Mouse (Mus musculus) embryonic facial prominence, embryonic 12.5 days (tissue): ENCODE data around the gene Psen1. TPM values are rescaled to one million over a fixed set of nuclear protein-coding genes. Genes with fewer than 3 reads are reported as not detected.

Experiments used
- ATAC-seq: fragments of 200-750 bp; cut with Nextera tagmentation; 2 replicates; pipeline ENCODE4 v1.8.0; 2017; ENCODE audit not compliant: insufficient number of reproducible peaks, insufficient read depth, low FRiP score, low TSS enrichment
- H3K27ac ChIP-seq: fragments of 300-500 bp; sonication (generic); 2 replicates; pipeline ENCODE4 v1.5.1; 2016; ENCODE audit warnings: mild to moderate bottlenecking
- H3K27me3 ChIP-seq: fragments of 300-500 bp; sonication (generic); 2 replicates; pipeline ENCODE4 v1.6.1; 2016; ENCODE audit warnings: mild to moderate bottlenecking, moderate library complexity
- H3K36me3 ChIP-seq: fragments of 300-500 bp; sonication (generic); 2 replicates; pipeline ENCODE4 v1.6.1; 2016; ENCODE audit warnings: mild to moderate bottlenecking
- H3K4me1 ChIP-seq: fragments of 300-500 bp; sonication (generic); 2 replicates; pipeline ENCODE4 v1.6.1; 2016
- H3K4me2 ChIP-seq: fragments of 300-500 bp; sonication (generic); replicated peaks from 2 replicates; pipeline ENCODE4 v1.6.1; 2016; ENCODE audit warnings: mild to moderate bottlenecking, moderate library complexity
- H3K4me3 ChIP-seq: fragments of 300-500 bp; sonication (generic); 2 replicates; pipeline ENCODE4 v1.5.1; 2016; ENCODE audit warnings: mild to moderate bottlenecking
- H3K9ac ChIP-seq: fragments of 300-500 bp; sonication (generic); 2 replicates; pipeline ENCODE4 v1.6.1; 2016; ENCODE audit warnings: mild to moderate bottlenecking, moderate library complexity
- H3K9me3 ChIP-seq: fragments of 300-500 bp; sonication (generic); 2 replicates; pipeline ENCODE4 v1.6.1; 2016; ENCODE audit warnings: mild to moderate bottlenecking, moderate library complexity
- WGBS: fragments of 180-500 bp; shearing (Covaris S2); methylation state at CpG from one replicate; pipeline ENCODE4 v1.1.7; 2016; 5-methylcytosine and 5-hydroxymethylcytosine counted together
- polyA plus RNA-seq: library from polyadenylated mRNA; unstranded; fragments of >200 nt; fragmentation: Nextera tagmentation; extraction: Ambion mirVana; gene quantifications from 2 replicates; pipeline ENCODE4 v1.2.1, GENCODE M21; 2016

Psen1 gene
- 59.5 and 64.2 TPM in 2 replicates for polyA plus RNA-seq

DNA sequence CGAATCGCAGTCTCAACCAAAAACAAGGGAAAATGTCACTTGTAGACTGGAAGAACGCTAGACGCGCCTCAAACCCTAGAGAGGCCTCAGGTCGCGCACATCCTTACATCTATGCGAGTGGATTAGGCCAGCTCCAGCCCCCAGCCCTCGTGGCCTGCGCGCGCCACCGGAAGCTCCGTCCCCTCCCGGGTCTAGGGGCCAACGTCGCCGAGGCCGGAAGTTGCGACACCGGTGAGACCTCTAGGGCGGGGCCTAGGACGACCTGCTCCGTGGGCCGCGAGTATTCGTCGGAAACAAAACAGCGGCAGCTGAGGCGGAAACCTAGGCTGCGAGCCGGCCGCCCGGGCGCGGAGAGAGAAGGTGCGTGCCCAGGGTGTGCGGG is at the start of gene Psen1:
Gene Psen1 (plus strand): TSS at position 219 of the 382 bp plus-strand sequence.
- H3K9ac ChIP-seq: peak within 1 kb of the TSS; percentile 74

DNA sequence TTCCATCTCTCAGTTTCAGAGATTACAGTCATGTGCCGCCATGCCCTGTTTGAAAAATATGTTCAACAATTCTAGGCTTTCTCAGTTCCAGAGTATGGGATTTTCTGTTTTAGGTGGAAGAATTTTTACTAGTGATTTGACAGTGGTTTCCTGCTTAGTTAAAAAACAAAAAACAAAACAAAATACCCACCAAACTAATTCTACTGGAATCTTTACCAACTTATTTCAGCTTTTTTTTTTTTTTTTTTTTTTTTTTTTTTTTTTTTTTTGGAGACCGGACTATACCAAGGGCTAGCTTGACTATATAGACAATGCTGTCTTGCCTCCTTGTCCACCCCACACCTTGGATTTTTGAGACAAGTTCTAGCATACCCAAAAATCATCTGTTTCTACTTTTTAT is 46.7 kb upstream of the Psen1 start:
- 89% methylated on average over 2 of the region's 2 CpGs for WGBS
- ATAC-seq: no peak
- Histone ChIP-seq H3K4me2 (no peak overlapping the region), H3K4me1 (no peaks in the 10 kb centered on the region), H3K36me3 (peaks cover 57% of the 10 kb centered on the region), H3K9ac (no peak overlapping the region), H3K4me3 (no peak overlapping the region), H3K27ac (no peak overlapping the region), H3K9me3 (no peaks in the 10 kb centered on the region), H3K27me3 (no peaks in the 10 kb centered on the region)

More for the DNA sequence above, at the start of gene Psen1:
- peak; percentile 98 for ATAC-seq
- under 1% methylated on average over 38 of the region's 38 CpGs for WGBS
- Histone ChIP-seq H3K4me3 (peak within 1 kb of the TSS; percentile 70), H3K36me3 (0 out of 2 replicates have a peak, but pooled peaks cover 10% of the 10 kb centered on the region), H3K4me1 (peaks cover 11% of the 10 kb centered on the region), H3K9me3 (no peaks in the 10 kb centered on the region), H3K27ac (peak within 1 kb of the TSS; percentile 88), H3K27me3 (no peaks in the 10 kb centered on the region), H3K4me2 (peak within 1 kb of the TSS; percentile 77)

DNA sequence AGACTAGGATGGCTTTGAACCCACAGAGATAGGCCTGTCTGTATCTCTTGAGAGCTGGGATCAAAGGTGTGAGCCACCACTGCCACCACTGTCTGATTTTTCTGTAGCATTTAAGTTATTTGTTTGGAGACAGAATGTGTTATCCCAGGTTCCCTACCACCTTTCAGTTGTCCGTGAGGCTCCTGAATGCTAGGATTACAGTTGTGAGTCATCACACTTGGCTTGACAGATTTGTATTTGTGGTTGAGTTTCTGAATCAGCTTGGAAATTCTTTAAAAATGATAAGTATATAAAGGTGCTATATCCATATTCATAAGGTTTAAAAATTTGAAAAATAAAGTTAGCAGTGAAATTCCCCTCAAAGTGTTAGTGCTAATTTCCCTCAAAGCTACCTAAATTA is 44.8 kb upstream of the Psen1 start:
- Histone ChIP-seq H3K9ac (no peak overlapping the region), H3K4me1 (no peaks in the 10 kb centered on the region), H3K4me2 (no peak overlapping the region), H3K27me3 (no peaks in the 10 kb centered on the region), H3K4me3 (no peak overlapping the region), H3K9me3 (no peaks in the 10 kb centered on the region), H3K27ac (no peak overlapping the region), H3K36me3 (peaks cover 52% of the 10 kb centered on the region)
- WGBS: 94% methylated on average over 1 of the region's 1 CpGs
- ATAC-seq: no peak

DNA sequence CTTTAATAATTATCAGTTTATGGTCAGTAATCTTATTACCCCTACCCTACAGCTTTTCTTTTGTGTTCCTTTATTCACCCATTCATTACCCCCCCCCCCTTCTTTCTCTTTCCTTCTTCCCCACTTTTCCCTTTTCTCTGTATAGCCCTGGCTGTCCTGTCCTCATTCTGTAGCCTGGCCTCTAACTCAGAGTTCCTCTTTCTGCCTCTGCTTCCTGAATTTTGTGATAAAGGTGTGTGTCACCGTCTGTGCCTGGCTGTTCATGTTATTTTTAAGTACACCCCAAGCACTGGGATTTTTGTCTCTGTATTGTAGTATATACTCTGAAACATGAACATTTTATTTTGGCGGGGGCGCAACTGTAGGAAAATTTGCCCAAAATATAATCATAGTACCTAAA is 37.6 kb upstream of the Psen1 start:
- WGBS: 95% methylated on average over 3 of the region's 3 CpGs
- H3K9me3 ChIP-seq: no peaks in the 10 kb centered on the region
- H3K27ac ChIP-seq: no peak overlapping the region
- no peaks in the 10 kb centered on the region for H3K4me1 ChIP-seq
- peaks cover 62% of the 10 kb centered on the region for H3K36me3 ChIP-seq
- H3K27me3 ChIP-seq: no peaks in the 10 kb centered on the region
- ATAC-seq: no peak
- H3K4me2 ChIP-seq: no peak overlapping the region
- H3K4me3 ChIP-seq: no peak overlapping the region
- H3K9ac ChIP-seq: no peak overlapping the region

DNA sequence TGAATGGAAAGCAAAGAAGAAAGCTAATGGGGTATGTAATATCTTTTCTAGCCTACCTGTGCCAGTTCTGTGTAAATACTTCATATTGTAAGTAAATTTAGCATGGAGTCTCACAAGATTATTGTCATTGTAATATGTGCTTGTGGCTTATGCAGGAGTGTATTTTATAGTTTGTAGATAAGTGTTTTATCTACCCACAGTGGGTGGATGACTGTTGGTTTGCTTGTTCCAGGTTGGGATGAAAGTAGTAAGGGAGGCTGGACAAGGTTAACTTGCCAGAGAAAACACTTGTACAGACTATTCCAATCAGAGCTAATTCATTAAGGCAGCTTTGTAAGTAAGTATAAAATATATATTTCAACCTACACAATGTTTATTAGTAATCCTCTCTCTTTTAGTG is 36.5 kb upstream of the Psen1 start:
- no peak for ATAC-seq
- Histone ChIP-seq H3K9me3 (no peaks in the 10 kb centered on the region), H3K4me1 (no peaks in the 10 kb centered on the region), H3K27ac (no peak overlapping the region), H3K27me3 (no peaks in the 10 kb centered on the region), H3K36me3 (peaks cover 61% of the 10 kb centered on the region), H3K4me3 (no peak overlapping the region), H3K4me2 (no peak overlapping the region), H3K9ac (no peak overlapping the region)

- Histone ChIP-seq H3K9me3 (no peaks in the 10 kb centered on the region), H3K4me3 (no peak overlapping the region), H3K27ac (no peak overlapping the region), H3K36me3 (peaks cover 18% of the 10 kb centered on the region), H3K4me2 (no peak overlapping the region), H3K4me1 (peaks cover 11% of the 10 kb centered on the region), H3K9ac (no peak overlapping the region), H3K27me3 (no peaks in the 10 kb centered on the region)
- WGBS: 92% methylated on average over 1 of the region's 1 CpGs
- ATAC-seq: no peak
Measured at GRCm38 (mm10) chr12:83685466-83685865, 2.5 kb upstream of the Psen1 start.

DNA sequence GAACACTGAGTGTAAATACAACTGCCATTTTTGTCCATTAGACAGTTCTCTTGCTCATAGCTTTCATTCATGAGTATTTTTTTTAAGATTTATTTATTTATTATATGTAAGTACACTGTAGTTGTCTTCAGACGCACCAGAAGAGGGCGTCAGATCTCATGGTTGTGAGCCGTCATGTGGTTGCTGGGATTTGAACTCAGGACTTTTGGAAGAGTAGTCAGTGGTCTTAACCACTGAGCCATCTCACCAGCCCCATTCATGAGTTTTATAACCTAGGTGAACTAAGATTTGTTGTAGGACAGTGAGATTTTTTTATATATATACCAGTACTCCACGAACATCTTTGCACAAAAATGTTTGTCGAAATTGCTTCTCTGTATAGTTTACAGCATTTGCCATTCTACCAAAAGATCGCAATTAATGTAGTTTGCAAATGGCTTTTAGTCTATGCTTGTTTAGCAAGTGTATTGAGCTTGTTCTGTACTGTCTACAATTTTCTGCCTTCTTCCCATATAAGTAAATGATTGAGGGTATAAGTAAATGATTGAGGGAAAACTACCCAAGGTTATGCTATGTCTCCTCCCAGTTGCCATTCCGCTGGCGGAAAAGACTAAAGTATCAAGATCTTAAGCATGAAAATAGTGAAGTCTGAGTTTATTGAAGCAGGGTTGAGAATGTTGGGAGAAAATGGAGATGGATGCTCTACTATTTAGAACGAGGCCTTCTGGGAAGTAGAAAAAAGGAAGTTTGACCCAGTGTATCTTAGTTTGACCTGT is 1.2 kb upstream of the Psen1 start:
- Histone ChIP-seq H3K4me2 (no peak overlapping the region), H3K36me3 (peaks cover 10% of the 10 kb centered on the region), H3K27ac (no peak overlapping the region), H3K9me3 (no peaks in the 10 kb centered on the region), H3K9ac (no peak overlapping the region), H3K27me3 (no peaks in the 10 kb centered on the region), H3K4me1 (peaks cover 11% of the 10 kb centered on the region), H3K4me3 (no peak overlapping the region)
- 88% methylated on average over 9 of the region's 9 CpGs for WGBS
- no peak for ATAC-seq

DNA sequence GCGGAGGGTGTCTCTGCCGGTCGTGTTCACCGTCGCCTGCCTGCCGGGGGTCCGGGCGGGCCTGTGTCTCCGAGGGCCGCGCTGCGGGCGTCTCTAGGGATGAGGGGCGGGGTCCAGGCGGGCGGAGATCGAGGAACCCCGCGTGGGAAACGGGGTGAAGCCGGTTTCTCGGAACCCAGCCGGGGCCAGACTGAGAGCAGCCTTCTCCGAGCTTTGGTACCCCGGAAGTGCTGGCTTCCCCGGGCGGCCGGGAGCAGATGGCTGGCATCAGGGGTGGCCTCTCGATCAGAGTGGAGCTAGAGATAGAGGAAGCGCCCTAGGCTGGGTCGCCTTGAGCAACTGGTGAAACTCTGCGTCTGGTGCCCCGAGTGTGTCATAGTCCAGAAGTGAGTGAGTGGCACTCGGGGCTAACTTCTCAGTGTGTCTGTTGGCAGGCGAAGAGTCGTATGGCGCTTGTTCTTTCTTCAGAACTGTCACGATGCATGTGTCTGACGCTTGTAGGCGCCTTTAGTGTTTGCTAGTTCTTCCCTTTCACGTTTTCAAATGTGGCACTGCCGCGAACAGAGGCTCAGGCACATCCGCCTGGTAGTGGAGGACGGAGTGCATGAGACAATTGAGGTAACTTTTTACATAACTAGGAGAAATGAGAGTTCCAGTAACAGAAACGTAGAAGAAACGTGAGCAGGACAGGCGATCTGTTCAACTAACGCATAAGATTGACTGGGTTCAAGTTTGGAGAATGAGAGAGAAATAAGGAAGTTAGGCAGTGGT is 549 bp downstream of the Psen1 start:
- Histone ChIP-seq H3K27me3 (no peaks in the 10 kb centered on the region), H3K4me1 (peaks cover 11% of the 10 kb centered on the region), H3K4me2 (peak overlapping the region; percentile 77), H3K9me3 (no peaks in the 10 kb centered on the region), H3K9ac (peak overlapping the region; percentile 74), H3K27ac (peak overlapping the region; percentile 88), H3K36me3 (0 out of 2 replicates have a peak, but pooled peaks cover 9% of the 10 kb centered on the region), H3K4me3 (peak overlapping the region; percentile 70)
- WGBS: under 1% methylated on average over 49 of the region's 49 CpGs
- peak; percentile 54 for ATAC-seq

GRCm38 (mm10) chr12:83689087-83689432 is 1.1 kb downstream of the Psen1 start:
- Histone ChIP-seq H3K36me3 (0 out of 2 replicates have a peak, but pooled peaks cover 6% of the 10 kb centered on the region), H3K9ac (peak overlapping the region; percentile 74), H3K4me2 (peak overlapping the region; percentile 77), H3K4me3 (peak overlapping the region; percentile 70), H3K27me3 (no peaks in the 10 kb centered on the region), H3K4me1 (peaks cover 11% of the 10 kb centered on the region), H3K27ac (no peak overlapping the region; the same call in 1 of the 2 replicates), H3K9me3 (no peaks in the 10 kb centered on the region)
- 29% methylated on average over 6 of the region's 6 CpGs for WGBS
- no peak for ATAC-seq

DNA sequence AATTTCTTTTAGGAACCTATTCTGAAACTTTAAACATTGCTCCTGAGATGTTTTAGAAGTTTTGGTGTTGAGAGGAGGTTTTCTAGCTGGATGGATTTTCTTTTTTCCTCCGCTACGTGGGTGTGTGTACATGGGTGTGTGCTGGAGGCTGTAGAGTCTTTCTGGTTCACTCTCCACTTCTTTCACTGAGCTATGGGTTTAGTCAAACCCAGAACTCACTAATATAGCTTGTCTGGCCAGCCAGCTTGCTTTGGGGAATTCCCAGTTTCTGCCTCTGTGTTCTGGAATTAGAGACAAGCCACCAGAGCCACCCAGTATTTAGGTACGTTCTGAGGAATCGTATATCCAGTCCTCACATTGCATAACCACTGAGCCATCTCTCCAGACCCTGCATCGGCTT is 6.1 kb downstream of the Psen1 start:
- Histone ChIP-seq H3K9me3 (no peaks in the 10 kb centered on the region), H3K9ac (no peak overlapping the region), H3K36me3 (0 out of 2 replicates have a peak, but pooled peaks cover 6% of the 10 kb centered on the region), H3K27me3 (no peaks in the 10 kb centered on the region), H3K4me2 (no peak overlapping the region), H3K27ac (no peak overlapping the region), H3K4me3 (no peak overlapping the region), H3K4me1 (peaks cover 10% of the 10 kb centered on the region)
- WGBS: 90% methylated on average over 5 of the region's 5 CpGs
- ATAC-seq: no peak

GRCm38 (mm10) chr12:83694669-83695068 is 6.7 kb downstream of the Psen1 start:
- H3K27me3 ChIP-seq: no peaks in the 10 kb centered on the region

GRCm38 (mm10) chr12:83698637-83699036 is 10.7 kb downstream of the Psen1 start:
- no peak for ATAC-seq
- Histone ChIP-seq H3K9me3 (no peaks in the 10 kb centered on the region), H3K4me3 (no peak overlapping the region), H3K9ac (no peak overlapping the region), H3K36me3 (peaks cover 16% of the 10 kb centered on the region), H3K27me3 (no peaks in the 10 kb centered on the region), H3K4me1 (no peaks in the 10 kb centered on the region), H3K27ac (no peak overlapping the region), H3K4me2 (no peak overlapping the region)
- 81% methylated on average over 4 of the region's 4 CpGs for WGBS

More at GRCm38 (mm10) chr12:83694669-83695068, 6.7 kb downstream of the Psen1 start:
- Histone ChIP-seq H3K4me3 (no peak overlapping the region), H3K27ac (no peak overlapping the region), H3K4me2 (no peak overlapping the region), H3K36me3 (0 out of 2 replicates have a peak, but pooled peaks cover 6% of the 10 kb centered on the region), H3K9me3 (no peaks in the 10 kb centered on the region), H3K9ac (no peak overlapping the region), H3K4me1 (peaks cover 3% of the 10 kb centered on the region; the same call in 1 of the 2 replicates)
- ATAC-seq: no peak
- WGBS: 90% methylated on average over 3 of the region's 3 CpGs
